Mouse (Mus musculus) CH12.LX (cell line): ENCODE measurements around the gene Abr. TPM values are rescaled to one million over a fixed set of nuclear protein-coding genes. Genes with fewer than 3 reads are reported as not detected.

ENCODE experiments used
- DNase-seq: peaks from one replicate; pipeline ENCODE4 v3.0.0-alpha.2; 2013; ENCODE audit errors: extremely low read depth
- H3K27ac ChIP-seq: 2 replicates; pipeline ENCODE4 v1.5.1; 2012; ENCODE audit warnings: low read depth, mild to moderate bottlenecking, control low read depth, moderate library complexity; ENCODE audit not compliant: insufficient read depth
- H3K27me3 ChIP-seq: replicated peaks from 2 replicates; pipeline ENCODE3; 2012; ENCODE audit warnings: inconsistent platforms
- H3K36me3 ChIP-seq, 2 experiments: replicated peaks in 1 of 2; 2 replicates each; pipeline versions ENCODE3 to v1.6.1; 2012; ENCODE audit warnings: inconsistent platforms in 1 of 2, low read length in 1 of 2, mild to moderate bottlenecking in 1 of 2, mixed read lengths in 1 of 2, moderate library complexity in 1 of 2; ENCODE audit not compliant: control insufficient read depth in 1 of 2, insufficient read depth in 1 of 2
- H3K4me1 ChIP-seq, 2 experiments: 2 replicates each; pipeline ENCODE4 v1.6.1; 2012; ENCODE audit warnings: inconsistent platforms in 1 of 2, moderate library complexity in 1 of 2; ENCODE audit not compliant: insufficient read depth in 2 of 2, control insufficient read depth in 1 of 2
- H3K4me2 ChIP-seq: 2 replicates; pipeline ENCODE4 v1.6.1; 2012; ENCODE audit warnings: low read depth, mild to moderate bottlenecking, control low read depth; ENCODE audit not compliant: poor library complexity, insufficient read depth, severe bottlenecking
- H3K4me3 ChIP-seq, 3 experiments: fragments of 150-350 bp in 1 of 3; sonication (generic) in 1 of 3; replicated peaks in 1 of 3; 2 replicates each; pipeline versions ENCODE3 to v1.5.1; 2011 to 2012; ENCODE audit warnings: low read depth in 2 of 3, low read length in 2 of 3, mild to moderate bottlenecking in 2 of 3, moderate library complexity in 2 of 3, control low read depth in 1 of 3, improper control_type of control experiment in 1 of 3, inconsistent platforms in 1 of 3, mixed read lengths in 1 of 3; ENCODE audit not compliant: poor library complexity in 1 of 3
- H3K79me2 ChIP-seq: replicated peaks from 2 replicates; pipeline ENCODE4 v1.6.1; 2012; ENCODE audit warnings: mild to moderate bottlenecking, moderate library complexity; ENCODE audit not compliant: control insufficient read depth, poor library complexity, insufficient read depth, severe bottlenecking; ENCODE audit errors: extremely low read depth
- H3K9ac ChIP-seq: 2 replicates; pipeline ENCODE4 v1.6.1; 2012; ENCODE audit warnings: low read depth, mild to moderate bottlenecking, control low read depth, moderate library complexity; ENCODE audit not compliant: insufficient read depth
- H3K9me3 ChIP-seq: replicated peaks from 2 replicates; pipeline ENCODE3; 2012; ENCODE audit warnings: low read length, inconsistent platforms, mixed read lengths
- CHD1 ChIP-seq: IDR thresholded peaks from 2 replicates; pipeline ENCODE4 v1.6.1; 2012; ENCODE audit warnings: low read depth, low read length, improper control_type of control experiment, inconsistent platforms
- CHD2 ChIP-seq: IDR thresholded peaks from 2 replicates; pipeline ENCODE4 v1.6.1; 2011; ENCODE audit warnings: low read length, improper control_type of control experiment
- CTCF ChIP-seq, 2 experiments: IDR thresholded peaks in 1 of 2; conservative IDR thresholded peaks in 1 of 2; 2 replicates each; pipeline ENCODE4 v1.5.1; 2011 to 2012; ENCODE audit warnings: low read depth in 2 of 2, low read length in 2 of 2, improper control_type of control experiment in 1 of 2, inconsistent platforms in 1 of 2, mild to moderate bottlenecking in 1 of 2, moderate library complexity in 1 of 2
- ELF1 ChIP-seq: IDR thresholded peaks from 2 replicates; pipeline ENCODE4 v1.6.1; 2014; ENCODE audit warnings: low read depth, mild to moderate bottlenecking, inconsistent platforms, low read length, improper control_type of control experiment
- HCFC1 ChIP-seq: IDR thresholded peaks from 2 replicates; pipeline ENCODE4 v1.6.1; 2012; ENCODE audit warnings: low read depth, mild to moderate bottlenecking, inconsistent platforms, low read length, improper control_type of control experiment
- IRF4 ChIP-seq: IDR thresholded peaks from 2 replicates; pipeline ENCODE4 v1.6.1; 2014; ENCODE audit warnings: low read depth, mild to moderate bottlenecking, inconsistent platforms, low read length, improper control_type of control experiment
- JUND ChIP-seq: conservative IDR thresholded peaks from 2 replicates; pipeline ENCODE4 v1.6.1; 2011; ENCODE audit warnings: low read depth, low read length, improper control_type of control experiment
- MAZ ChIP-seq: IDR thresholded peaks from 2 replicates; pipeline ENCODE4 v1.6.1; 2012; ENCODE audit warnings: low read depth, mild to moderate bottlenecking, inconsistent platforms, low read length, improper control_type of control experiment, moderate library complexity
- MEF2A ChIP-seq: IDR thresholded peaks from 2 replicates; pipeline ENCODE4 v1.6.1; 2014; ENCODE audit warnings: low read depth, mild to moderate bottlenecking, inconsistent platforms, low read length, improper control_type of control experiment, borderline replicate concordance
- NELFE ChIP-seq: IDR thresholded peaks from 2 replicates; pipeline ENCODE4 v1.6.1; 2011; ENCODE audit warnings: low read depth, low read length, improper control_type of control experiment
- NRF1 ChIP-seq: IDR thresholded peaks from 2 replicates; pipeline ENCODE4 v1.6.1; 2014; ENCODE audit warnings: low read depth, mild to moderate bottlenecking, inconsistent platforms, low read length, improper control_type of control experiment, moderate library complexity
- RAD21 ChIP-seq: IDR thresholded peaks from 2 replicates; pipeline ENCODE4 v1.6.1; 2011; ENCODE audit warnings: low read depth, mild to moderate bottlenecking, low read length, improper control_type of control experiment, moderate library complexity
- SIN3A ChIP-seq: IDR thresholded peaks from 2 replicates; pipeline ENCODE4 v1.6.1; 2012; ENCODE audit warnings: low read length, improper control_type of control experiment, inconsistent platforms
- SMC3 ChIP-seq: IDR thresholded peaks from 2 replicates; pipeline ENCODE4 v1.6.1; 2011; ENCODE audit warnings: low read depth, low read length, improper control_type of control experiment
- UBTF ChIP-seq: IDR thresholded peaks from 2 replicates; pipeline ENCODE4 v1.6.1; 2012; ENCODE audit warnings: low read depth, mild to moderate bottlenecking, inconsistent platforms, low read length, improper control_type of control experiment, moderate library complexity
- USF2 ChIP-seq: conservative IDR thresholded peaks from 2 replicates; pipeline ENCODE4 v1.6.1; 2011; ENCODE audit warnings: low read depth, low read length, improper control_type of control experiment
- ZC3H11A ChIP-seq: IDR thresholded peaks from 2 replicates; pipeline ENCODE4 v1.6.1; 2012; ENCODE audit warnings: low read depth, mild to moderate bottlenecking, inconsistent platforms, low read length, improper control_type of control experiment
- ZKSCAN1 ChIP-seq: IDR thresholded peaks from 2 replicates; pipeline ENCODE4 v1.6.1; 2012; ENCODE audit warnings: low read depth, inconsistent platforms, low read length, improper control_type of control experiment, borderline replicate concordance
- dilution Hi-C: fragments of 300-500 bp; cut with MboI; formaldehyde crosslinking; loops from 2 replicates; pipeline ENCODE4 v1.14.3; 2020; ENCODE audit warnings: low sequenced_read_pairs; ENCODE audit not compliant: extremely low pct_unique_long_range_greater_than_20kb, extremely low pct_ligation_motif_present
- in situ Hi-C: fragments of 300-500 bp; cut with MboI; formaldehyde crosslinking; loops from 3 replicates; pipeline ENCODE4 v1.14.3; 2019; ENCODE audit warnings: low sequenced_read_pairs, low pct_ligation_motif_present, low pct_unique_long_range_greater_than_20kb, mixed read lengths
- polyA plus RNA-seq: library from polyadenylated mRNA; unstranded; fragments of >175 nt; gene quantifications from 2 replicates; pipeline ENCODE4 v1.2.1, GENCODE M21; 2012; ENCODE audit warnings: low read depth; ENCODE audit not compliant: insufficient read length
- total RNA-seq, 2 experiments: library from RNA; depleted of rRNA; stranded (reverse); fragments of 300-350 nt in 1 of 2; fragments of >200 nt in 1 of 2; gene quantifications; 2 replicates each; pipeline ENCODE4 v1.2.3; 2012 to 2014

The Abr gene
- total and polyA plus RNA-seq, 3 experiments = 21.0 to 49.5 (median 37.4) TPM

- H3K4me2 ChIP-seq = no peak overlapping the region
- TF ChIP-seq ZKSCAN1 (no peak), HCFC1 (no peak), NRF1 (no peak), MAZ (no peak), ELF1 (no peak), SIN3A (no peak), JUND (no peak), IRF4 (no peak), USF2 (no peak), CHD1 (no peak), UBTF (no peak), CHD2 (no peak), MEF2A (no peak)
- dilution Hi-C loops = no loop called here
- no peaks in the 10 kb centered on the region for H3K27me3 ChIP-seq
- H3K79me2 ChIP-seq = no peaks in the 10 kb centered on the region
- no peak overlapping the region for H3K27ac ChIP-seq
- DNase-seq = no peak
- no peak overlapping the region for H3K4me3 ChIP-seq
- H3K9ac ChIP-seq = no peak overlapping the region
- peaks cover 0 to 13% of the 10 kb centered on the region in 2 experiments; a peak in 2 of 4 replicates for H3K4me1 ChIP-seq
- H3K9me3 ChIP-seq = peaks cover 7% of the 10 kb centered on the region
- in situ Hi-C loops = no loop called here
- no peaks in the 10 kb centered on the region for H3K36me3 ChIP-seq
Observed at GRCm38 (mm10) chr11:76537401-76537800, 84.7 kb downstream of the Abr start.

DNA sequence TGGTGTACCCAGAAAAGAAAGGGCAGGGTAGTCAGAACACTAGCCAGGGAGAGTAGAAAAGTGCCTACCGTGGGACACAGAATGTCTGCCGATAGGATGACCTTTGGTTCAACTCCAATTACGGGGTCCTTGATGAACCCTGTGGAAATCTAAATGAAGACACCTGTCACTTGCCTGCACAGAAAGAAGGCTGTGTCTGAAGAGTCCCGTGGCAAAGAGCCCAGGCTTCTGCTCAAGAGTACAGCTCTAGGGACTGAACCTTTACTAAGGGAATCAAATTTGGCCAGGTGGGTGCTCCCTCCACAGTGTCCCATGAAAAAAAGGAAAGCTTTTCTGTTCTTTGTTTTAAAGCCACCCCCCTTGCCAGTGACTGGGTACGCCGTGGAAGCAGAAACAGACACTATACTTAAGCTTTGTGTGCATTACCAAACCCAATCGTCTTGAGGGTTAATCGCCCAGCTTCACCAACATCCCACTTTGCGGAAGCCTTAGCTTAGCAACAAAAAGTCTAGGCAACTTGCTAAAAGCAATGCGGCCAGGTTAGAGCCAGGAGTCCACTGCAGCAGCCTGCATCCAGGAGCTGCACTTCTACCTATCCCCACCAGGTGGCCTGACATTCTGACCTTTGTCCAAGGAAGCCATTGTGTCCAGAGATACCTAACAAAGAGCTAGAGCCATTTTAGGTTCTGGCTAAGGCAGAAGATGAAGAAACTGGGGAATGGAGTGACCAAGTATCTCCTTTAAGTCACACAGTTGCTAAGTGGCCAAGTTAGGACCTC lies 85.3 kb downstream of the Abr start:
- TF ChIP-seq NELFE (no peak; the same call in 1 of the 2 replicates), SMC3 (peak; percentile 96), RAD21 (peak; percentile 67), ZC3H11A (peak; percentile 53), USF2 (no peak), CTCF (conservative IDR thresholded peaks at IDR 0.05 in 1 of 2, IDR thresholded peaks at IDR 0.05 in 1 of 2; ENCODE audit: low read depth in 2 of 2, low read length in 2 of 2) (peak; percentile 95 to 96)
- TF ChIP-seq, all 38 proteins: peak for 4
- H3K4me3 ChIP-seq = no peak overlapping the region
- dilution Hi-C loops (no loop called here), in situ Hi-C loops (no loop called here)
- H3K4me2 ChIP-seq = no peak overlapping the region
- H3K27ac ChIP-seq = no peak overlapping the region
- no peak overlapping the region for H3K9ac ChIP-seq
- no peaks in the 10 kb centered on the region for H3K36me3 ChIP-seq
- no peaks in the 10 kb centered on the region for H3K27me3 ChIP-seq
- H3K4me1 ChIP-seq = peaks cover 0 to 17% of the 10 kb centered on the region in 2 experiments; a peak in 2 of 4 replicates
- peak; percentile 63 for DNase-seq
- peaks cover 7% of the 10 kb centered on the region for H3K9me3 ChIP-seq
- H3K79me2 ChIP-seq = no peaks in the 10 kb centered on the region
